Comparison of ENCODE assay signal across 17 mouse cellular contexts in genomic region chr8:107610845-107611244, GRCm38 (mm10). TPM values are rescaled to one million over a fixed set of nuclear protein-coding genes. Genes with fewer than 3 reads are reported as not detected.
DNase-seq lines count a peak whose midpoint lies in the region; ATAC-seq and TF ChIP-seq lines count a peak whose summit lies in the region.
"Had no signal": no experiment of that assay in that cellular context is flagged by ENCODE, and none has a peak within 500 bp of the region (broad histone marks: within the 10 kb centered on the region; RNA-seq: fewer than 3 reads in every experiment).

No protein-coding gene starts in this region.

- no peak overlapping the region for H3K4me2 ChIP-seq in hindbrain, embryonic 11.5 days (replicated peaks; ENCODE audit: low read depth, low read length)
- no peak overlapping the region for H3K4me2 ChIP-seq in hindbrain, embryonic 14.5 days (replicated peaks)
- peak overlapping the region; percentile 18; the same call in 1 of the 2 replicates for H3K4me2 ChIP-seq in limb, embryonic 14.5 days (replicated peaks; ENCODE audit: low read depth, low read length, severe bottlenecking)

- ATAC-seq in hindbrain, embryonic 11.5 days (ENCODE audit: low FRiP score) = no peak
- ATAC-seq in hindbrain, embryonic 14.5 days (ENCODE audit: low FRiP score) = no peak
- no peak for ATAC-seq in limb, embryonic 14.5 days (ENCODE audit: low FRiP score, low read depth)

- no peak for TF ChIP-seq POLR2A in ES-Bruce4 (IDR thresholded peaks at IDR 0.05; ENCODE audit: insufficient read depth, low read length)
- no peak for TF ChIP-seq POLR2A in limb, embryonic 14.5 days (IDR thresholded peaks at IDR 0.05; ENCODE audit: borderline replicate concordance, extremely low read depth, insufficient read depth, insufficient read length)

- H3K27ac ChIP-seq in hindbrain, embryonic 11.5 days (ENCODE audit: low read depth, low read length) = no peak overlapping the region
- no peak overlapping the region for H3K27ac ChIP-seq in hindbrain, embryonic 14.5 days
- peak overlapping the region; percentile 73 for H3K27ac ChIP-seq in ES-Bruce4 (ENCODE audit: insufficient read depth, low read length)
- H3K27ac ChIP-seq in limb, embryonic 14.5 days (replicated peaks; ENCODE audit: low read depth, low read length) = no peak overlapping the region

- no peak for TF ChIP-seq CTCF in ES-Bruce4 (IDR thresholded peaks at IDR 0.05; ENCODE audit: low read depth, low read length)

- no peaks in the 10 kb centered on the region for H3K9me3 ChIP-seq in hindbrain, embryonic 11.5 days (ENCODE audit: control insufficient read depth, low read length)
- no peaks in the 10 kb centered on the region for H3K9me3 ChIP-seq in hindbrain, embryonic 14.5 days (ENCODE audit: control insufficient read depth, low read length)
- 0 out of 2 replicates have a peak, but pooled peaks cover 2% of the 10 kb centered on the region for H3K9me3 ChIP-seq in ES-Bruce4 (replicated peaks; ENCODE audit: control insufficient read depth, insufficient read depth, low read length, poor library complexity, severe bottlenecking)
- no peaks in the 10 kb centered on the region for H3K9me3 ChIP-seq in limb, embryonic 14.5 days (ENCODE audit: control insufficient read depth, low read length)

- no peaks in the 10 kb centered on the region for H3K27me3 ChIP-seq in hindbrain, embryonic 11.5 days (ENCODE audit: control insufficient read depth, insufficient read depth, low read length)
- no peaks in the 10 kb centered on the region for H3K27me3 ChIP-seq in hindbrain, embryonic 14.5 days (ENCODE audit: control insufficient read depth, insufficient read depth, low read length)
- H3K27me3 ChIP-seq in ES-Bruce4 (ENCODE audit: control insufficient read depth, insufficient read depth, low read length, poor library complexity, severe bottlenecking) = no peaks in the 10 kb centered on the region
- no peaks in the 10 kb centered on the region for H3K27me3 ChIP-seq in limb, embryonic 14.5 days (ENCODE audit: control insufficient read depth, insufficient read depth, low read length)

- no peaks in the 10 kb centered on the region; the same call in 1 of the 2 replicates for H3K4me1 ChIP-seq in hindbrain, embryonic 11.5 days (replicated peaks; ENCODE audit: control insufficient read depth, insufficient read depth, low read length)
- H3K4me1 ChIP-seq in hindbrain, embryonic 14.5 days (replicated peaks; ENCODE audit: control insufficient read depth, insufficient read depth, low read length) = peaks cover 14% of the 10 kb centered on the region
- H3K4me1 ChIP-seq in ES-Bruce4 (ENCODE audit: control insufficient read depth, insufficient read depth, low read length) = no peaks in the 10 kb centered on the region
- H3K4me1 ChIP-seq in limb, embryonic 14.5 days (ENCODE audit: control insufficient read depth, insufficient read depth, low read length) = peaks cover 10% of the 10 kb centered on the region

- H3K36me3 ChIP-seq in hindbrain, embryonic 11.5 days (ENCODE audit: control insufficient read depth, insufficient read depth, low read length) = no peaks in the 10 kb centered on the region
- H3K36me3 ChIP-seq in hindbrain, embryonic 14.5 days (replicated peaks; ENCODE audit: control insufficient read depth, insufficient read depth) = no peaks in the 10 kb centered on the region
- no peaks in the 10 kb centered on the region for H3K36me3 ChIP-seq in ES-Bruce4 (ENCODE audit: control insufficient read depth, insufficient read depth, low read length, poor library complexity, severe bottlenecking)
- H3K36me3 ChIP-seq in limb, embryonic 14.5 days (ENCODE audit: control insufficient read depth, insufficient read depth, low read length) = no peaks in the 10 kb centered on the region

- no peak overlapping the region for H3K4me3 ChIP-seq in hindbrain, embryonic 11.5 days (ENCODE audit: low read depth, low read length)
- H3K4me3 ChIP-seq in hindbrain, embryonic 14.5 days (replicated peaks; ENCODE audit: low read length) = no peak overlapping the region
- H3K4me3 ChIP-seq in ES-Bruce4 (ENCODE audit: low read depth, low read length) = no peak overlapping the region
- H3K4me3 ChIP-seq in limb, embryonic 14.5 days (replicated peaks; ENCODE audit: low read length) = no peak overlapping the region

- intact Hi-C loops in heart, postnatal 14 days (cut with DNase I) = no loop called here

- DNase-seq in heart, adult 11 months = peak; percentile 63
- no peak for DNase-seq in heart, postnatal 14 days
- DNase-seq in hindbrain, embryonic 11.5 days (ENCODE audit: low spot score) = peak; percentile 17
- no peak for DNase-seq in hindbrain, embryonic 14.5 days (ENCODE audit: low spot score)
- DNase-seq in limb, embryonic 14.5 days (ENCODE audit: low spot score) = no peak
- DNase-seq in right cerebral cortex, postnatal 4 days = no peak
- no peak for DNase-seq in urinary bladder, postnatal 25 days (ENCODE audit: low spot score)
- DNase-seq: adrenal gland, adult 2 months; cerebellum, adult 11 months; gastrocnemius, postnatal 25 days; kidney, adult 8-10 months; layer of hippocampus, postnatal 36 days; left cerebral cortex, postnatal 4 days; lung, adult 18-20 months; lung, postnatal 36 days; thymus, postnatal 36 days had no signal

- no peak overlapping the region for H3K9ac ChIP-seq in hindbrain, embryonic 11.5 days (ENCODE audit: low read depth, low read length)
- no peak overlapping the region for H3K9ac ChIP-seq in hindbrain, embryonic 14.5 days
- peak overlapping the region; percentile 18; the same call in 1 of the 2 replicates for H3K9ac ChIP-seq in ES-Bruce4 (ENCODE audit: low read depth, poor library complexity, severe bottlenecking)
- H3K9ac ChIP-seq in limb, embryonic 14.5 days (ENCODE audit: low read depth, low read length, severe bottlenecking) = no peak overlapping the region; the same call in 1 of the 2 replicates

- WGBS in hindbrain, embryonic 11.5 days = 62% methylated on average over 11 of the region's 11 CpGs
- WGBS in hindbrain, embryonic 14.5 days = 45% methylated on average over 11 of the region's 11 CpGs
- WGBS in limb, embryonic 14.5 days = 52% methylated on average over 11 of the region's 11 CpGs

- 0 out of 2 replicates have a peak, but pooled peaks have one; percentile 24 for TF ChIP-seq EP300 in ES-Bruce4 (IDR thresholded peaks at IDR 0.05; ENCODE audit: insufficient read depth, low read depth, low read length)

RNA-seq across cellular contexts. Expression of gene Psmd7, which starts 22.6 kb away (rescaled TPM):
- total RNA-seq in heart, postnatal 14 days (2021) = 10 to 100 TPM; 82.7 to 91.6 TPM
- polyA plus RNA-seq in hindbrain, embryonic 11.5 days (2014; fragmentation: Nextera tagmentation; extraction: Ambion mirVana) = 321 and 323 TPM in 2 replicates
- 219 and 236 TPM in 2 replicates for polyA plus RNA-seq in hindbrain, embryonic 14.5 days (2014; fragmentation: Nextera tagmentation; extraction: Ambion mirVana)
- 183 and 195 TPM in 2 replicates for polyA plus RNA-seq in ES-Bruce4 (2011; ENCODE audit: insufficient read depth, insufficient read length, low read depth, missing spikeins)
- polyA plus RNA-seq in limb, embryonic 14.5 days (2012; rRNA removed) = 119 and 152 TPM in 2 replicates
- polyA plus RNA-seq in limb, embryonic 14.5 days (2014; fragmentation: Nextera tagmentation; extraction: Ambion mirVana) = 281 and 303 TPM in 2 replicates

Comparison
In these comparisons a context has a peak if more than half of its experiments do, and no peak if none do; other contexts are left out.
1. DNase-seq: peak in heart, adult 11 months (single experiment) and hindbrain, embryonic 11.5 days (single experiment); none in heart, postnatal 14 days (0 of 2), hindbrain, embryonic 14.5 days (single experiment), limb, embryonic 14.5 days (single experiment), right cerebral cortex, postnatal 4 days (single experiment) and urinary bladder, postnatal 25 days (single experiment).